Mouse (Mus musculus): ENCODE measurements around the gene Cyp39a1. TPM values are rescaled to one million over a fixed set of nuclear protein-coding genes. Genes with fewer than 3 reads are reported as not detected.

The Cyp39a1 gene
- 1 to 10 TPM; 3.0 to 3.1 TPM for total RNA-seq (2021)
- long read RNA-seq, experiment 1, partial matches to known transcripts: 1 of 1 reads
- long read RNA-seq, experiment 1, other reads (novel, unspliced or antisense): 0 of 1 reads
- long read RNA-seq, experiment 2, partial matches to known transcripts: 0 of 2 reads
- long read RNA-seq, experiment 2, other reads (novel, unspliced or antisense): 0 of 2 reads

GRCm38 (mm10) chr17:43667290-43667843 is at the start of gene Cyp39a1:
Cyp39a1 (plus strand) TSS chr17:43667425.
- intact Hi-C loops (cut with DNase I; ENCODE audit: low total_unique reads): no loop called here
- DNase-seq: no peak

GRCm38 (mm10) chr17:43619156-43619555 is 48.1 kb upstream of the Cyp39a1 start:
- intact Hi-C loops (cut with DNase I; ENCODE audit: low total_unique reads): no loop called here
- DNase-seq: no peak

GRCm38 (mm10) chr17:43622076-43622475 is 45.1 kb upstream of the Cyp39a1 start:
- intact Hi-C loops (cut with DNase I; ENCODE audit: low total_unique reads): no loop called here

GRCm38 (mm10) chr17:43628246-43628645 is 39.0 kb upstream of the Cyp39a1 start:
- no peak for DNase-seq
- intact Hi-C loops (cut with DNase I; ENCODE audit: low total_unique reads): no loop called here

More at GRCm38 (mm10) chr17:43622076-43622475, 45.1 kb upstream of the Cyp39a1 start:
- no peak for DNase-seq

GRCm38 (mm10) chr17:43629026-43629495 is 38.2 kb upstream of the Cyp39a1 start:
- DNase-seq: no peak
- intact Hi-C loops (cut with DNase I; ENCODE audit: low total_unique reads): no loop called here

GRCm38 (mm10) chr17:43629496-43630426 is 37.5 kb upstream of the Cyp39a1 start, which contains the start of gene Tdrd6:
Tdrd6 (minus strand) TSS chr17:43630299.
- intact Hi-C loops (cut with DNase I; ENCODE audit: low total_unique reads): no loop called here
- peak; percentile 17 for DNase-seq

GRCm38 (mm10) chr17:43630427-43630760 is 36.8 kb upstream of the Cyp39a1 start:
- DNase-seq: no peak
- intact Hi-C loops (cut with DNase I; ENCODE audit: low total_unique reads): no loop called here

- no peak for DNase-seq
- intact Hi-C loops (cut with DNase I; ENCODE audit: low total_unique reads): no loop called here
These were observed 30.1 kb upstream of the Cyp39a1 start for GRCm38 (mm10) chr17:43637146-43637545.

- intact Hi-C loops (cut with DNase I; ENCODE audit: low total_unique reads): no loop called here
- DNase-seq: no peak
These were observed 26.4 kb upstream of the Cyp39a1 start for GRCm38 (mm10) chr17:43640825-43641224.

GRCm38 (mm10) chr17:43643191-43643590 is 24.0 kb upstream of the Cyp39a1 start:
- intact Hi-C loops (cut with DNase I; ENCODE audit: low total_unique reads): no loop called here
- no peak for DNase-seq

- DNase-seq: no peak
- intact Hi-C loops (cut with DNase I; ENCODE audit: low total_unique reads): no loop called here
These were observed 22.9 kb upstream of the Cyp39a1 start for GRCm38 (mm10) chr17:43644375-43644774.

GRCm38 (mm10) chr17:43645136-43645535 is 22.1 kb upstream of the Cyp39a1 start:
- intact Hi-C loops (cut with DNase I; ENCODE audit: low total_unique reads): no loop called here
- no peak for DNase-seq

- no peak for DNase-seq
- intact Hi-C loops (cut with DNase I; ENCODE audit: low total_unique reads): no loop called here
These were observed 20.3 kb upstream of the Cyp39a1 start for GRCm38 (mm10) chr17:43646925-43647324.

GRCm38 (mm10) chr17:43649641-43650436 is 17.4 kb upstream of the Cyp39a1 start:
- no peak for DNase-seq
- intact Hi-C loops (cut with DNase I; ENCODE audit: low total_unique reads): no loop called here

GRCm38 (mm10) chr17:43651314-43652046 is 15.7 kb upstream of the Cyp39a1 start:
- no peak for DNase-seq
- intact Hi-C loops (cut with DNase I; ENCODE audit: low total_unique reads): no loop called here

- peak; percentile 83 for DNase-seq
- intact Hi-C loops (cut with DNase I; ENCODE audit: low total_unique reads): no loop called here
These were observed 492 bp upstream of the Cyp39a1 start, which contains the start of gene Slc25a27 for GRCm38 (mm10) chr17:43666576-43667289. Slc25a27 (minus strand) TSS chr17:43667214.

GRCm38 (mm10) chr17:43669145-43669695 is 2.0 kb downstream of the Cyp39a1 start:
- DNase-seq: no peak
- intact Hi-C loops (cut with DNase I; ENCODE audit: low total_unique reads): no loop called here

GRCm38 (mm10) chr17:43671907-43672306 is 4.7 kb downstream of the Cyp39a1 start:
- intact Hi-C loops (cut with DNase I; ENCODE audit: low total_unique reads): no loop called here

More at GRCm38 (mm10) chr17:43671907-43672306, 4.7 kb downstream of the Cyp39a1 start:
- no peak for DNase-seq

All from gastrocnemius, postnatal 14 days (tissue).